Mouse (Mus musculus): Measurements from ENCODE around the gene Cep295nl.
"Not testable (repeated sequence)": the region's sequence is repeated elsewhere in the genome, so short reads cannot be mapped to it uniquely, and the experiment has no call there.

Cep295nl gene

GRCm38 (mm10) chr11:118342400-118342981 is at the start of gene Cep295nl:
Gene Cep295nl (minus strand): TSS chr11:118342500.
- DNase-seq (ENCODE audit: low read depth, low spot score), result peak; percentile 70

GRCm38 (mm10) chr11:118387816-118388215 is 45.5 kb upstream of the Cep295nl start:
- DNase-seq (ENCODE audit: low read depth, low spot score), result not testable (repeated sequence)

GRCm38 (mm10) chr11:118379251-118380009 is 37.1 kb upstream of the Cep295nl start:
- peak; percentile 85 for DNase-seq (ENCODE audit: low read depth, low spot score)

- DNase-seq (ENCODE audit: low read depth, low spot score), result no peak
These were observed 36.4 kb upstream of the Cep295nl start for GRCm38 (mm10) chr11:118378656-118379055.

GRCm38 (mm10) chr11:118376323-118376722 is 34.0 kb upstream of the Cep295nl start:
- DNase-seq (ENCODE audit: low read depth, low spot score), result not testable (repeated sequence)

GRCm38 (mm10) chr11:118375881-118376280 is 33.6 kb upstream of the Cep295nl start:
- DNase-seq (ENCODE audit: low read depth, low spot score), result no peak

- DNase-seq (ENCODE audit: low read depth, low spot score), result no peak
These were observed 33.2 kb upstream of the Cep295nl start for GRCm38 (mm10) chr11:118375461-118375860.

GRCm38 (mm10) chr11:118375006-118375405 is 32.7 kb upstream of the Cep295nl start:
- no peak for DNase-seq (ENCODE audit: low read depth, low spot score)

GRCm38 (mm10) chr11:118374506-118374905 is 32.2 kb upstream of the Cep295nl start:
- DNase-seq (ENCODE audit: low read depth, low spot score), result no peak

GRCm38 (mm10) chr11:118372641-118373040 is 30.3 kb upstream of the Cep295nl start:
- DNase-seq (ENCODE audit: low read depth, low spot score), result no peak

GRCm38 (mm10) chr11:118371876-118372275 is 29.6 kb upstream of the Cep295nl start:
- no peak for DNase-seq (ENCODE audit: low read depth, low spot score)

- no peak for DNase-seq (ENCODE audit: low read depth, low spot score)
These were observed 27.4 kb upstream of the Cep295nl start for GRCm38 (mm10) chr11:118369657-118370056.

- DNase-seq (ENCODE audit: low read depth, low spot score), result no peak
These were observed 27.0 kb upstream of the Cep295nl start for GRCm38 (mm10) chr11:118369251-118369650.

- DNase-seq (ENCODE audit: low read depth, low spot score), result peak; percentile 61
These were observed 26.0 kb upstream of the Cep295nl start for GRCm38 (mm10) chr11:118368330-118368729.

GRCm38 (mm10) chr11:118366559-118366958 is 24.3 kb upstream of the Cep295nl start:
- DNase-seq (ENCODE audit: low read depth, low spot score), result no peak

- DNase-seq (ENCODE audit: low read depth, low spot score), result no peak
These were observed 23.8 kb upstream of the Cep295nl start for GRCm38 (mm10) chr11:118366108-118366507.

- DNase-seq (ENCODE audit: low read depth, low spot score), result no peak
These were observed 22.9 kb upstream of the Cep295nl start for GRCm38 (mm10) chr11:118365171-118365570.

GRCm38 (mm10) chr11:118364021-118364420 is 21.7 kb upstream of the Cep295nl start:
- DNase-seq (ENCODE audit: low read depth, low spot score), result no peak

GRCm38 (mm10) chr11:118362971-118363518 is 20.7 kb upstream of the Cep295nl start:
- peak; percentile 60 for DNase-seq (ENCODE audit: low read depth, low spot score)

GRCm38 (mm10) chr11:118362501-118362900 is 20.2 kb upstream of the Cep295nl start:
- DNase-seq (ENCODE audit: low read depth, low spot score), result no peak

GRCm38 (mm10) chr11:118360907-118361341 is 18.6 kb upstream of the Cep295nl start:
- peak; percentile 64 for DNase-seq (ENCODE audit: low read depth, low spot score)

- no peak for DNase-seq (ENCODE audit: low read depth, low spot score)
These were observed 18.2 kb upstream of the Cep295nl start for GRCm38 (mm10) chr11:118360491-118360890.

- DNase-seq (ENCODE audit: low read depth, low spot score), result no peak
These were observed 13.3 kb upstream of the Cep295nl start, which contains the start of gene Timp2 for GRCm38 (mm10) chr11:118355640-118356039. Gene Timp2 (minus strand): TSS chr11:118355740.

Data from CD4-positive, CD25-positive, alpha-beta regulatory T cell, adult 2 months (primary cell).